Mouse (Mus musculus) granulocyte monocyte progenitor cell, adult 5-6 weeks (primary cell): ENCODE data around the gene Sox30. TPM values are rescaled to one million over a fixed set of nuclear protein-coding genes. Genes with fewer than 3 reads are reported as not detected.
A peak's percentile ranks its signal among the peaks of the same experiment; 100 is the strongest.

Source experiments
- ATAC-seq: replicated peaks from 2 replicates; pipeline ENCODE4 v1.8.0; 2016; ENCODE audit warnings: mild to moderate bottlenecking, moderate TSS enrichment, inconsistent platforms; ENCODE audit not compliant: poor library complexity, severe bottlenecking
- total RNA-seq, 2 experiments: library from RNA; stranded (forward) in 1 of 2; stranded (reverse) in 1 of 2; fragments of 200-712, 200-1000 nt in 1 of 2; fragments of >200 nt in 1 of 2; fragmentation: Nextera tagmentation in 1 of 2; gene quantifications; 2 replicates each; pipeline ENCODE4 v1.2.3; 2014 to 2017

Gene Sox30
- total RNA-seq (2014; fragmentation: Nextera tagmentation) (not detected in 2 replicates), total RNA-seq (2017) (0.65 TPM in 1 of 2 replicates, not detected in the other)

DNA sequence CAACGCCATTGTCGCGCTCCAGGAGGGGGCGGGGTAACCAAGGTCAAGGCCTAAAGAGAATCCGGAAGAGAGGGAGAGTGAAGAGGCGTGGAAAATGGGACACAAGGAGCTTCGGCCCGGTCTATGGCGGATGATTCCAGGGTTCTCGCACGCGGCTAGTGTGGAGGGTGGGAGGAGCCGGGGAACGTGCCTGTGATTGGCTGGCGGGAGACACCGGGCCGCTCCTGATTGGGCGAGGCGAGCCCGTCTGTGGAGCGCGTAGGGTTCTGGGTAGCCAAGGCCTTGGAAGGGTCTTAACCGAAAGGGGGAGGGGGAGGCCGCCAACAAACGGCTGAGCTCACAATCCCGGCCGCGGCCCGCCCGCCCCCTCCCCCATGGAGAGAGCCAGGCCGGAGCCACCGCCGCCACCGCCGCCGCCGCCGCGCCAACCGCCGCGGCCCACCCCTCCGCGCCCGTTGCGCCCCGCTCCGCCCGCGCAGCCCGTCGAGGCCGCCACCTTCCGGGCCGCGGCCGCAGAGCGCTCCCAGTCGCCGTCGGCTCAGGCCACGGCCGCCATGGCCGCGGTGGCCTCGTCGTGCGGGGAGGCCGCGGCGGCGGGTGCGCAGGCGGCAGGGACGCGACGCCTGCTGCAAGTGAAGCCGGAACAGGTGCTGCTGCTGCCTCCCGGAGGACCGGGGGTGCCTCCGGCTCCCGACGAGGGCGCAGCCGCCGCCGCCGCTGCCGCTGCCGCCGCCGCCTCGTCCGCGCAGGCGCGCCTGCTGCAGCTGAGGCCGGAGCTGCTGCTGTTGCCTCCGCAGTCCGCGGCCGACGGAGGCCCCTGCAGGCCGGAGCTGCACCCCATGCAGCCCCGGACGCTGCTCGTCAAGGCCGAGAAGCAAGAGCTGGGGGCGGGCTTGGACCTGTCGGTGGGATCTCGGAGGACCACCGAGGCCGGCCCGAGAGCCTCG, at the start of gene Sox30:
Gene Sox30 (plus strand): TSS at position 365 of the 947 bp plus-strand sequence.
- peak; percentile 86 for ATAC-seq

DNA sequence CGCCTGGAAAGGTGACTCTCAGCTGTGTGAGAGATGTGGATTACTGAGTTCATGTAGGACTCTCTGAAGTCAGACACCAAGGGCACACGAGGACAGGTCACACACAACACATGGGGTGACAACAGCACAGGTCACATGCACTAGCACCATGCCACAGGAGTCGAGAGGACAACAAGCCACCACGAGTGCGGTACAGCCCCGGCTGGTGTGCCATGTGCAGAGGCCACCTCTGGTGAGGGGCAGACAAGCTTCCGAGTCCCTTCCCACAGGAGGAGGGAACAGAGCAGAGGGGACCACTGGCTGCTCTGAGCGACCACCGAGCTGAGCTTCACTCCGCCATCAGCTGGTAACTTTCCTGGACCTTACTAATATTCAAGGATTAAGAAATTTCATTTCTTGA, 47.3 kb upstream of the Sox30 start:
- ATAC-seq: no peak

DNA sequence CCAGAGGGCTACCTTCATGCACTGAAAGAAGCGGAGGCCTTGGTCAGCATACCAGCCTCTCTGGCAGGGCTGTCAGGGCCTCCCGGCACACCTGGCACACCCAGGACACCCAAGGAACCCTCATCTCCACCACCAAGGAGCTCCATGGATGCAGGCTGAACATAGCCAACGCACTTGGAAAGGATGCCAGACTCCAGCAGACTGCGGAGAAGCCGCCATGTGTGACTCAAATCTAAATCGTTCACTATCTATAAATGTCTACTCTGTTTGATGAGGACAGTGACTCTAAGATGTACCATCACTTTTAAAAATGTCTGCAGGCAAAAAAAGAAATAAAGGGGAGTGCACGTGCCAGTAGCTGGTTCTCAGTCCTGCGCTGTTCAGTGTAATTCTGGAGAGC, 42.6 kb upstream of the Sox30 start:
- no peak for ATAC-seq

- peak; percentile 59 for ATAC-seq
Observed at GRCm38 (mm10) chr11:45938917-45939316, 41.2 kb upstream of the Sox30 start.

DNA sequence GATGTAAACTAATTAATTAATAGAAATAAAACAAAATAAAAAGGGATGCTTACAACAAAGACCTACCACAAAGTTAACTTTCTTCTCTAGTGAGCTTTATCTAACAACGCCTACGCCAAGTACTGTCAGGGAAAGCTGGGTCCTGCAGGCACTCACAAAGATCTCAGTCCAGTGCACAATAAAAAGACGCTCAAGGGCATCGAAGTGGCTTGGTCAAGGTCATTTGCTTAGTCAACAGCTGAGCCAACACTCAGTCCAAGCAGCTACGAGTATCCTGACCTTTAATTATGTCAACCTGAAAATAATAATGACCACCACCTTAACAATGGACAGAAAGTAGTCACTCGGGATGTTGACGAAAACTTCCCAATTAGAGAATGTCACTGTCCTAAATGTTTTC, 37.8 kb upstream of the Sox30 start:
- ATAC-seq: no peak

DNA sequence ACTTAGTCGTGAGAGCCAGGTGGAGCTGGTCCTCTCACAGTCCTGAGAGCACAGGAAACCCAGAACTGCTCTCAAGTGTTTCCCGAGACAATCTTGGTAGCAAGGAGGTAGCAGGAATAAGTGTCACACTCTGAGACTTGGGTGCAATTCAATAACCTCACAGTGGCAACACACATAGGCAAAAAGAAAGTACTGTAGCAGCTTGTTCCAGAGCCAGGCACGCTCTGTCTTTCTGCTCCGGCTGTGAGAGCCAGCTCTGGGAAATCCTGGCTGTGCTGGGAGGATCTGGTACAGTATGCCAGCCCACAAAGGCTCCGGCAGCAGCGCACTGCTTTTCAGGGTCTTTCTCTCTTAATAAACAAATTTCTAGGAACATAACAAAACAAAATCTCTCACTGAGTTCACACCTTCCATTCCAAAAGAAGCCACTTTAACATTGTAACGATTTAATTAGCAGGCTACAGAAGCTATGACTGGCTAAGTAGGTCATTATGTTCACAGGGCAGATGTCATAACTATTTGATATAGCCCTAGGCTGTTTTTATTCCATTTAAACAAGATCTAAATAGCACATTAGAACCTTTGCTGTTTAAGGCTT, 36.9 kb upstream of the Sox30 start:
- no peak for ATAC-seq

DNA sequence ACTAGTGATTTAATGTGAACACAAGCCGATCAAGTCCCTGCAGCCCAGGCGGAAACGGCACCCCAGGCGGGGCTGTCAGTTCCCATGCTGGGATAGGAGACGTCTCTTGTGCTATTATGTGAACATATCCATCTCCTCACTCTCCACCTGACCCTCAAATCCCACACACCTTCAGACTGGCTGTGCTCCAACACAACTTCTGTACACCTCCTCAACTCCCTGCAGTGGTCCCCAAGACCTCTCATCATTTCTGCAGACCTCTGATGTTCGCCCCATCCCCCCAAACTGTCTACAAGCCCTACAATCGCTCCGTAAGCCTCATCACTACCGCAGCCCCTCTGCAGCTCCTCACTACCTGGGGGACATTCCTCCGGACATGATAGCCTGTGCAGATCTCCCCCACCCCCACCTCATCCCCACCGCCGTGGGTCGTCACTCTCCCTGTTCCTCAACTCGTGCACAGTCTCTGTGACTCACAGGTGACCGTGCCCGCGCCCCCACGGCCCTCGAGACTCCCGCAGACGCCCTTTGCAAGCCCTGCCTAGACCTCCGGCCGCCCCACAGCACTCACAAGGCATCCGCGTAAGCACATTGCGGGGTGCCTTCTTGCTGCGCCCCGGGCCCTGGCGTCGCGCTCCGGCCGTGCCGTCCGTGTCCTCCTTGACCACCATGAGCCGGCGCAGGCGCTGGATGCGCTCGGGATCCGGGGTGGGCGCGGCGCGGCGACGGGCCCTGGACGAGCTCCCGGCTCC, 36.0 kb upstream of the Sox30 start:
- ATAC-seq: peak; percentile 34

DNA sequence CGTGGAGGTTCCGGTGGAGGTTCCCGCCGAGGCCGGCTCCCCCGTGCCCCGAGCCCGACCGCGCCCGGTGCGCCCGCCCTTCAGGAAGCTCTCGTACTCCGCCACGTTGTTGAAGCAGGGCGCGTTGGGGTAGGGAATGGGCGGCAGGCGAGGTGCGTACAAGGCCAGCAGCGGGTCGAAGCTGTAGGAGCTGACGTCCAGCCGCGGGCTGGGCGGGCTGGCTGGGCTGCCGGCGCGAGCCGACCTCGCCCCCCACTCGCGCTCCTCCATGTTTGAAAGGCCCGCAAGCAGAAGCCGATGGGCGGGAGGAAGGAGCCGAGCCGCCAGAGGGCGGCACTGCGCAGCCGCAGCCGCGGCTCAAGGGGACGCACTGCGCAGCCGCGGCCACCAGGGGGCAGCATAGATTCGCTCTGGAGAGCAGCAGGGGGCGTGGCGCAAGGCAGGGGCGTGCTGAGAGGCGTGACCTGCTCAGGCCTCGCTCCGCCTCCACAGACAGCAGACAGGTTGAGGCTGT, 35.4 kb upstream of the Sox30 start, which contains the start of gene Lsm11:
Gene Lsm11 (minus strand): TSS at position 293 of the 514 bp plus-strand sequence.
- ATAC-seq: peak; percentile 94

DNA sequence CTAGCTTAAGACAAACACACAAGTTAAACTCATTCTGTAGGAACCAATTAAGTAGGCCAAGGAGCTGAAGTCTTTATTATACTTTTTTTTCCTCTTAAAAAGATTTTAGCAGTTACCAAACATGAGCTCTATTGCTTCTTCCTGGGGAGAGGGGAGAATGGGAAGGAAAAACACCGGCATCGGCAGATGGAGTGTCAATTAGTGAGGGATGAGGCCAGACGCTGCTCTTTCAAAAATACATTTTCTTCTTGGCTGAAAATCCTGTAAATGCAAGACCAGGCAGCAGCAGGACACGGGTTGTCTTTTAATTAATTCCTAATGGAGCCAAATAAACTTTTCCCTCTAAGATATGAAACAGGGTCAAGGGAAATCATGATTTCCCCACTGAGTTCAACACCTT, 33.3 kb upstream of the Sox30 start:
- no peak for ATAC-seq

DNA sequence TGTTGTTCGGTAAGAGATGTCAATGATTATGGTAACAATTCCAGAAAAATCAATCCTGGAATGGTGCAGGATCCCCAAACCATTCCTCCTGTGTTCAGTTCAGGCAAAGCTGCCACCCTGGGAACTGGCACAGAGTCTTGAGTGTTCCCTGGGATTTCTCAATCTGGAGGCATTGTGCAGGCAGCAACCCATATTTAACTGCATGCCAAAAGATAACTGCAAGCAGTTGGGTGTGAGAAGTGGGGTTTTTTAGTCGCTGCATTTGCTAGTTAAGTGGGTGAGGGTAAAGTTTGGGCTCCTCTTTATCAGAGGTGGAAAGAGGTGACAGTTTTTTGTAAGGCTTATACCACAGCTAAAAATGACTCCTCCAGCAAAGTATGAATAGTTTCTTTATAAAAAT, 32.6 kb upstream of the Sox30 start:
- ATAC-seq: no peak

DNA sequence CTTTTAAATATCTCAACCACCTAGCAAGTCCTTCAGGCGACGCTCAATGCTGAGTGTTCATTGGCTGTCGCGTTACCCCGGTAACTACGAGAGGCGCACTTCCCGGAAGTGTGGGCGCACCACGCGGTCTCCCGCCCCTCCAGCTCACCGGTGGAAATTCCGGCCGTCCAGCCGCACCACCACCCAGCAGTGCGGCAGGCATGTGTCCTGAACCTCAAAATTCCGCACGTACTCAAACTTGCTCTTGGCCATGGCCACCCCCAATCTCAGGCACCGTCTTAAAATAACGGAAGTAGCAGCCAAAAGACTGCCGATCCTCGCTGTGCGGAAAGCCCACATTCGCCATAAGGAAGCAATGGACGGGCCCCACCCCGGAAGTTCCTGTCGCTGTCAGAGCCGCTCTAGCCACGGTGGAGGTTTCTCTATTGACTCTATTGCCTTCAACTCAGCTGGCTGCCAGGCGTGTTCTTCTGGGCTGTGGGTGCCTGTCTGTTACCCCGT, 24.9 kb upstream of the Sox30 start, which contains the start of gene Thg1l:
Gene Thg1l (minus strand): TSS at position 368 of the 501 bp plus-strand sequence.
- ATAC-seq: peak; percentile 98

GRCm38 (mm10) chr11:45959598-45959997, 20.5 kb upstream of the Sox30 start:
- peak; percentile 35 for ATAC-seq

GRCm38 (mm10) chr11:45960003-45960402, 20.1 kb upstream of the Sox30 start:
- no peak for ATAC-seq

DNA sequence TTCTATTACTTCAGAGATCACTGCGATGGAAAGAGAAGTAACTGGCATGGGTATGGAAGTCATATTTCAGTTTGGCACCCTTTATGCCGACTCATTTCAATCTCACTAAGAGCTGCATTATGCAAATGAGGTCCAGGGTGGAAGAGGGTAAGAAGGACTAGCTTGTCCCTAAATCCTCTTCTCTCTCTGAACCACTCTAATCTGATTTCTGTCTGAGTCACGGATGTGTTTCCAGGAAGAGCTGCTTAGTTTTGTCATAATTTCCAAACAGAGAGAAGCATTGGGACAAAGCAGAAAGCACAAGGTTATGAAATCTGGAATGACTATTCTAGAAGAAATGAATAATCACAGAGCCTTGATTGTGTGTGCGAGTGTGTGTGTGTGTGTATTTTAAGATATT, 13.2 kb upstream of the Sox30 start:
- ATAC-seq: no peak

- ATAC-seq: no peak
Observed at GRCm38 (mm10) chr11:45968466-45968865, 11.6 kb upstream of the Sox30 start.

DNA sequence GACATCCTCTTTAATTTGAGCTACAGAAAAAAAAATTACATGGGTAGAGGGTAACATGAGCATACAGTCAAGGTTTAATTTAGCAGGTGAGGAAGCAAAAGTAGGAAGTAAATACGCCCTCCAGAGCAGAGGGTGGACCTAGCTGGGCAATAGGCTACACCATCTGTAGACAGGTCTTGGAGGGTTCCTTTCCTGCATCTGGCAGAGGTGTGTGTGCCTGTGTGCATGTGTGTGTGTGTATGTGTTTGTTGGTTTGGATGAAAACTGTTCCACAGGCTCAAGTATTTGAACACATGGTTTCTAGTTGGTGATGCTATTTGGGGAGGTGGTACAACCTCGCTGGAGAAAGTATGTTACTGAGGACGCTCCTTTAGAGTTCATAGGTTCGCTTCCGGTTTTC, 6.5 kb upstream of the Sox30 start:
- ATAC-seq: no peak

DNA sequence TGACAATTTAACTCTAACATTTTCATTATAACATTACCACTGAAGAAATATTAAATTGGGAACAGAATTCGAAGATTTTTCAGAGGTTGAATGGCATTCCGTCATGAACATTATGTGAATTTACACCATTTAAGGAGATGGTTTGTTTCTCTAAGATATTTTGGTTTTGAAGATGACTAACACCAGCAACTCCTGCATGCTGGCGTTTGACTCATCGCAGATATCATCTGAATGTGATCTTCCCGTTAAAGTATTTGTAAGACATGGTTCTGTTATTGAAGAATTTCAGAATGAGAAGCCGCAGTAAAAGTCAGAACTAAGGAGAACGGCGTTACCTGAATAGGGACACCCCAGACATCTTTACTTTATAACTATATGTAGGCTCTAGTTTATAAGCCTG, 5.6 kb upstream of the Sox30 start:
- no peak for ATAC-seq

GRCm38 (mm10) chr11:45976061-45976460, 4.0 kb upstream of the Sox30 start:
- no peak for ATAC-seq

GRCm38 (mm10) chr11:45980893-45981253, 763 bp downstream of the Sox30 start:
- peak; percentile 10; the same call in 1 of the 2 replicates for ATAC-seq

DNA sequence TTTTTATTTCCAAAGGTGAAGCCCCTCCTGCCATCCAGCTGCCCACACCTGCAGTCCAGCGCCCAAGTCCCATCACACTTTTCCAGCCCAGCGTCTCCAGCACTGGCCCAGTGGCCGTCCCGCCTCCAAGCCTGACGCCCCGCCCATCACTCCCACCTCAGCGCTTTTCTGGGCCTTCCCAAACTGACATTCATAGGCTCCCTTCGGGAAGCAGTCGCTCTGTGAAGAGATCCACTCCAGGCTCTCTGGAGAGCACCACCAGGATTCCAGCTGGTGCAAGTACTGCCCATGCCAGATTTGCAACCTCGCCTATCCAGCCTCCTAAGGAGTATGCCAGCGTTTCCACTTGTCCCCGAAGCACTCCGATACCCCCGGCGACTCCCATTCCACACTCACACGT, 11.5 kb downstream of the Sox30 start:
- ATAC-seq: no peak
